Mouse (Mus musculus): Measurements from ENCODE around the gene Tada3. TPM values are rescaled to one million over a fixed set of nuclear protein-coding genes. Genes with fewer than 3 reads are reported as not detected.

Gene Tada3
- polyA plus RNA-seq, 1 experiment = 158 TPM

DNA sequence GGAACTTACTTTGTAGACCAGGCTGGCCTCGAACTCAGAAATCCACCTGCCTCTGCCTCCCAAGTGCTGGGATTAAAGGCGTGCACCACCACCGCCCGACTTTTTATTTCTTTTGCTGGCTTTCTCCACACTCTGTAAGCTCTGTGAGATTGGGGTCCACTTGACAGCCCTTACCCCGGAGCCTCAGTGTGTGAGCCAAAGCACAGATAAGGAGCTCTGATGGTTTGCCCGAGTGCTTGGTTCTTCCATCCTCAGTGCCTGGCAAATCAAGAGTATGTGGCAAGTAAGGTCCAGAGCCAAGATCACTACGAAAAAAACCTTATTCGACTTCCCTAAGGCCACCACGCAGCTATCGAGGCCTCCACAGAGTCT, 14.3 kb upstream of the Tada3 start:
- Histone ChIP-seq H3K9me3 (peaks cover 8% of the 10 kb centered on the region; the same call in 1 of the 2 replicates), H3K4me3 (replicated peaks) (no peak overlapping the region), H3K36me3 (replicated peaks; ENCODE audit: low read length) (peaks cover 98% of the 10 kb centered on the region), H3K27me3 (replicated peaks) (no peaks in the 10 kb centered on the region), H3K4me1 (peaks cover 20% of the 10 kb centered on the region)
- TF ChIP-seq GATA1 (IDR thresholded peaks at IDR 0.05; ENCODE audit: borderline replicate concordance, low read length) (no peak), FLI1 (IDR thresholded peaks at IDR 0.05; ENCODE audit: low read length) (no peak)

DNA sequence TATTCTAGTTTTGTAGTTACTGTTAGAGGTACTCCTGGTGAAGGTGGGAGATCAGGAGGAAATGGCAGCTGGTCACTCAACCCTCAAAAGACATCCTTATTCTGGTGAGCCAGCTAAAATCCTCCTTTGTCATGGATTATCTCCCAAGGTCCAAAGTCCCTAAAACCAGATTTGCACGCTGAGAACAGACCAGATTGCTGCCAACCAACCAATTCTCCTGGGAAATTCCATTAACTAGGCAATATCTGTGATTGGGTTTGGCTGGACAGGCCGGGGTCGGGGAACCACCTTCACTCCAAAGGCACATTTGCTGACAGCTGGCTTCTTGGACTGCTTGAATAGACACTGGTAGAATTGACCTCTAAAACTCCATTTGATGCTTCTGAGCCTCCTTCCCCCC, 13.0 kb upstream of the Tada3 start:
- peaks cover 99% of the 10 kb centered on the region for H3K36me3 ChIP-seq (replicated peaks; ENCODE audit: low read length)
- TF ChIP-seq GATA1 (IDR thresholded peaks at IDR 0.05; ENCODE audit: borderline replicate concordance, low read length) (no peak), FLI1 (IDR thresholded peaks at IDR 0.05; ENCODE audit: low read length) (no peak)
- H3K4me3 ChIP-seq (replicated peaks) = no peak overlapping the region
- no peaks in the 10 kb centered on the region for H3K27me3 ChIP-seq (replicated peaks)
- H3K9me3 ChIP-seq = peaks cover 8% of the 10 kb centered on the region; the same call in 1 of the 2 replicates
- peaks cover 26% of the 10 kb centered on the region for H3K4me1 ChIP-seq

DNA sequence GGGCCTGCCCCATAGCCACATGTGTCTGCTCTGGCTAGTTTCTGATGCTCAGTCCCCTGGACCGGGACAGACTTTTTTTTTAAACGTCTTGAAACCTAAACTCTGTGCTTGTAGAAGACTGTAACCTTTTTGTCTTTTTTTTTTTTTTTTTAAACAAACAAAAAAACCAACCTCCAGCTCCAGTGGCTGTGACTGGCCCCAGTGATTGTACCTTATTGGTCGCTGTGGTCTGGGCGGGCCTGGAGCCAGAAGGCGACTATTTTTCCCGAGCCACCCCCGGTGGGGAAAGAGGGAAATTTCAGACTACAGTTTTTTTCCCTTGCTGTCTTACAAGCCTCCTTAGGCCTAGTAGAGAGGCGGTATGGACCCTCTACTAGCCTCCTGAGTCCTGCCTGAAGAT, 11.3 kb upstream of the Tada3 start, which contains the start of gene Ttll3:
Gene Ttll3, plus strand, starts transcription at position 301 of the 400 bp plus-strand sequence.
- Histone ChIP-seq H3K4me3 (replicated peaks) (no peak within 1 kb of the TSS), H3K27me3 (replicated peaks) (no peaks in the 10 kb centered on the region), H3K4me1 (peaks cover 43% of the 10 kb centered on the region), H3K36me3 (replicated peaks; ENCODE audit: low read length) (peaks cover 99% of the 10 kb centered on the region), H3K9me3 (no peaks in the 10 kb centered on the region)
- TF ChIP-seq GATA1 (IDR thresholded peaks at IDR 0.05; ENCODE audit: borderline replicate concordance, low read length) = no peak
- no peak for TF ChIP-seq FLI1 (IDR thresholded peaks at IDR 0.05; ENCODE audit: low read length)

DNA sequence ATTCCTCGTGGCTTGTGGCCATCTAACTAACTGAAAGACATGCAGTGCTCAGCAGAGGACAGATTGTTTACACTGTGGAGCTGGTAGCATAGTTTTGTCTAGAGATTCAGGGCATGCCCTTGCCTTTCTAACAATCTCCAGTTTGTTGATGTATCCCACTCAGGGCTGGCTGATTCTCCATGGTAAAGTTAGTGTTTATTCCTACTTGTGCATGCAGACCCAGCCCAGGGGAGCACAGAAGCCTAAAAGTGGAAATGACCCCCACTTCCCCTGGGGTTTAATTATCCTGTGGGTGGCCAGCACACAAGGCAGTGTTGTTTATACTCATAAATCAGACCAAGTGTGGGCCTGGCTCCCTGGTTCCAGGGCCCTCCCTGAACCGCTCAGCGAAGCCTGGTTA, 8.3 kb upstream of the Tada3 start:
- Histone ChIP-seq H3K4me3 (replicated peaks) (no peak overlapping the region), H3K36me3 (replicated peaks; ENCODE audit: low read length) (peaks cover 100% of the 10 kb centered on the region), H3K27me3 (replicated peaks) (no peaks in the 10 kb centered on the region), H3K4me1 (peaks cover 43% of the 10 kb centered on the region), H3K9me3 (no peaks in the 10 kb centered on the region)
- TF ChIP-seq FLI1 (IDR thresholded peaks at IDR 0.05; ENCODE audit: low read length) = no peak

DNA sequence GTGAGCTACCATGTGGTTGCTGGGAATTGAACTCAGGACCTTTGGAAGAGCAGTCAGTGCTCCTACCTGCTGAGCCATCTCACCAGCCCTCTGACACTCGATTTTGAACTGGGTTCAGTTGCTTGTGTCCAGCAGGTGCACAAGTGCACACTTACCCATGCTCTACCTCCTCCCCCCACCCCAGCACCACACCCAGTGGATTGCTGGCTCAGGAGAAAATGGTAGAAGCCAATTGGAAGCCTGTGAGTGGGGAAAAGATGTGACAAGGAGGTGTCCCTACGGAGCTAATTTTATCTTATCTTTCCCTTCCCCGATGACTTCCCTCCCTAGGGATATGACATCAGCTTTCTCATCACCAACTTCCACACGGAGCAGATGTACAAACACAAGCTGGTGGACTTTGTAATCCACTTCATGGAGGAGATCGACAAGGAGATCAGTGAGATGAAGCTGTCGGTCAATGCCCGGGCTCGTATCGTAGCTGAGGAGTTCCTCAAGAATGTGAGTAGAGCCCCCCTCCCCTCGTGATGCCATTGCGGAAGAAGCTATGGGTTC, 7.6 kb upstream of the Tada3 start:
- H3K9me3 ChIP-seq = no peaks in the 10 kb centered on the region
- H3K27me3 ChIP-seq (replicated peaks) = no peaks in the 10 kb centered on the region
- TF ChIP-seq FLI1 (IDR thresholded peaks at IDR 0.05; ENCODE audit: low read length) (no peak), GATA1 (IDR thresholded peaks at IDR 0.05; ENCODE audit: borderline replicate concordance, low read length) (no peak)
- H3K4me3 ChIP-seq (replicated peaks) = no peak overlapping the region
- peaks cover 100% of the 10 kb centered on the region for H3K36me3 ChIP-seq (replicated peaks; ENCODE audit: low read length)
- peaks cover 50% of the 10 kb centered on the region for H3K4me1 ChIP-seq

DNA sequence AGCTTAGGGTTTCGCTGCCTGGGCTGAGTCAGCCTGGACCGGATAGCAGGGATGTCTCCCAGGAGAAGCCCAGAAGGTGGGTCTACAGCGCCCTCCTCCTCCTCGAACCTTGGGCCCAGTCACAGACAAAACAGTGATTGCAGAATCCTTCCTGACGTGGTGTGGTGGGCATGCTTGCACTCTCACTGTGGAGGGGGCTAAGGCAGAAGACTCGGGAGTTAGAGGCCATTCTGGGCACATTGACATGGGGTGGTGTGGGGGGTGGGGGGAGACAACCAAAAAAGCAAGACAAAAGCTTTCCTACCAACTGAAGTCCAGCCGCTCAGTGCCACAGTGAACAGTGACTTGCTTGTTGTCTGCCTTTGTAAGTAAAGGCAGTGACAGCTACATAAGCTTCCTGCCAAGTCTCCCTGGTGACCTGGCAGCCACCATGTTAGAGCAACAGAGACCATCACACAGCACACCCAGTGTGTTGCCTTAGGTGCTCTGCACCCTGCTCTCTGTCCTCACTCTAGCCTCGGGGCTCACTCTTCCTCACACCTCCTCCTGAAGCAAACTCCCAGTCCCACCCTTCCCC, 6.8 kb upstream of the Tada3 start:
- Histone ChIP-seq H3K4me3 (replicated peaks) (no peak overlapping the region), H3K27me3 (replicated peaks) (no peaks in the 10 kb centered on the region), H3K4me1 (peaks cover 57% of the 10 kb centered on the region), H3K9me3 (no peaks in the 10 kb centered on the region), H3K36me3 (replicated peaks; ENCODE audit: low read length) (peaks cover 100% of the 10 kb centered on the region)
- TF ChIP-seq FLI1 (IDR thresholded peaks at IDR 0.05; ENCODE audit: low read length) = no peak
- no peak for TF ChIP-seq GATA1 (IDR thresholded peaks at IDR 0.05; ENCODE audit: borderline replicate concordance, low read length)

DNA sequence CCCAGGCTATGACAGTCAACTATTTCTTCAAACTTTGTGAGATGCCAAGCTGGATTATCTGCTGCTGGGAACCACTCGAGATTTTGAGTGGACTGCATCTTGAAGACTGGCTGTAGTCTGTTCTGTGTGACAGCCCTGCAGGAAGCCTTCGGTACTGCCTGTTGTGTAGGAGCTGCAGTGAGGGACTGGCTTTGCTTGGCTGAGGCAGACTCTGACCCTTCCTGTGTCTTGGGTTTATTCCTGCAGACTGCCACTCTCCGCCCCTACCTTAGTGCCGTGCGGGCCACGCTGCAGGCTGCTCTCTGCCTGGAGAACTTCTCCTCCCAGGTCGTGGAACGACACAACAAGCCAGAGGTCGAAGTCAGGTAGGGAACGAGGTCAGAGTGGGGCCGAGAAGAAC, 2.8 kb upstream of the Tada3 start:
- Histone ChIP-seq H3K4me1 (peaks cover 67% of the 10 kb centered on the region), H3K36me3 (replicated peaks; ENCODE audit: low read length) (peaks cover 70% of the 10 kb centered on the region), H3K27me3 (replicated peaks) (no peaks in the 10 kb centered on the region), H3K4me3 (replicated peaks) (peak overlapping the region; percentile 96), H3K9me3 (no peaks in the 10 kb centered on the region)
- TF ChIP-seq GATA1 (IDR thresholded peaks at IDR 0.05; ENCODE audit: borderline replicate concordance, low read length) = no peak
- TF ChIP-seq FLI1 (IDR thresholded peaks at IDR 0.05; ENCODE audit: low read length) = no peak

DNA sequence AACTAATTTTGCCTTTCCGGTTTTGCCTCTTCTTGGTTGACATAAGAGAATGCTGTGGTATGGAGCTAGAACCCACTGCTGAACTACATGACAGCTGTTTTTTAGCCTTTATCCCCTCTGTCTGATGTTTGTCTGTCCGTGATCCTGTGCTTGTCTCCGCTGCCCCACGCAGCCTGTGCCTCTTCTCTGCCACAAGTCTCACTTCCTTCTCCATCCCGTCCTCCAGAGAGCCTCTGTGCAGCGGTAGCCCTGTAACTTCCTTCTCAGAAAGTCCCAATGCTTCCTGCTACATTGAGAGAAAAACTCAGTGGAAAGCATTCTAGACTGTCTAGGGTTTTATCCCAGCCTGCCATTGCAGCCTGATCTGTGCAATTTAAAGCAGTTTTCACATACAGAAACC, 1.6 kb upstream of the Tada3 start:
- Histone ChIP-seq H3K9me3 (no peaks in the 10 kb centered on the region), H3K4me3 (replicated peaks) (peak overlapping the region; percentile 96), H3K36me3 (replicated peaks; ENCODE audit: low read length) (peaks cover 70% of the 10 kb centered on the region), H3K27me3 (replicated peaks) (no peaks in the 10 kb centered on the region), H3K4me1 (peaks cover 66% of the 10 kb centered on the region)
- TF ChIP-seq FLI1 (IDR thresholded peaks at IDR 0.05; ENCODE audit: low read length) (no peak), GATA1 (IDR thresholded peaks at IDR 0.05; ENCODE audit: borderline replicate concordance, low read length) (no peak)

DNA sequence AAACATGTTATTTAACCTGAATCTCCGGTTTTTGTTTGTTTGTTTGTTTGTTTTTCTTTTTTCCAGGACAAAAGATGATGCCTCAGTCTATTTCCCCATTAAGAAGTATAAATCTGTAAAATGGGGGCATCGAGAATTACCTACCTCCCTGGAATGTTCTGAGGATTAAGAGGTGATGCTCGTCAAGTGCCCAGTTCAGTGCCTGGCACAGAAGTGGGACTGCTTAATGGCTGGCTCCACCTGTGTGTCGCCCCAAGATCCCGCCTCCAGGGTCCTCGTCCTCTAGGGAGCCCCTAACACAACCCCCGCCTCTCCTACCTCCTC, 549 bp downstream of the Tada3 start:
- peaks cover 78% of the 10 kb centered on the region for H3K4me1 ChIP-seq
- H3K36me3 ChIP-seq (replicated peaks; ENCODE audit: low read length) = peaks cover 70% of the 10 kb centered on the region
- H3K27me3 ChIP-seq (replicated peaks) = no peaks in the 10 kb centered on the region
- no peak for TF ChIP-seq FLI1 (IDR thresholded peaks at IDR 0.05; ENCODE audit: low read length)
- no peak for TF ChIP-seq GATA1 (IDR thresholded peaks at IDR 0.05; ENCODE audit: borderline replicate concordance, low read length)
- peak overlapping the region; percentile 96 for H3K4me3 ChIP-seq (replicated peaks)
- H3K9me3 ChIP-seq = no peaks in the 10 kb centered on the region

DNA sequence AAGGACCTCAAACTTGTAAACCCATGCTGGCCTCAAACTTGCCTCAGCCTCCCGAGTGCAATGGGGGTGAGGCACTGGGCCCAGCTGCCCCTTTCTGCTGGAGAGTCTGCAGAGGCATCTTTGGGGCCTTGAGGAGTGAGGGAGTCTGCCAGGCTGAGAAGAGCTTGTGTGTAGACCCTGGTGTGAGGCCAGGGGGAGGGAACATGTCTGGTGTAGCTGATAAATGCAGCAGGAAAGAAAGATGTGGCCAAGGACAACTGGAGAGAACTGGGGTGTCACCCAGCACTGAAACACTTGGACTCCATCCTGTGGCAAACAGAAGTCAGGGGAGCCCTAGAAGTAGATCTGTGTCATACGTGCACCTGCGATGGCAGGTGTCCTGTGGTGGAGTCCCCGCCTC, 4.2 kb downstream of the Tada3 start:
- Histone ChIP-seq H3K9me3 (no peaks in the 10 kb centered on the region), H3K4me1 (peaks cover 50% of the 10 kb centered on the region), H3K27me3 (replicated peaks) (no peaks in the 10 kb centered on the region), H3K4me3 (replicated peaks) (peak overlapping the region; percentile 53), H3K36me3 (replicated peaks; ENCODE audit: low read length) (peaks cover 80% of the 10 kb centered on the region)
- no peak for TF ChIP-seq FLI1 (IDR thresholded peaks at IDR 0.05; ENCODE audit: low read length)
- no peak for TF ChIP-seq GATA1 (IDR thresholded peaks at IDR 0.05; ENCODE audit: borderline replicate concordance, low read length)
